Mouse (Mus musculus) heart, adult 2 months (tissue): ENCODE data around the gene Polr3gl.

Source experiments
- CTCF ChIP-seq: fragments of 200-600 bp; IDR thresholded peaks from 2 replicates; pipeline ENCODE4 v1.8.1; 2022; ENCODE audit warnings: antibody characterized with exemption, mild to moderate bottlenecking, moderate library complexity
- EP300 ChIP-seq: fragments of 200-500 bp; IDR thresholded peaks from 2 replicates; pipeline ENCODE4 v1.6.1; 2011; ENCODE audit warnings: low read depth, low read length, control low read depth; ENCODE audit not compliant: insufficient read depth

- TF ChIP-seq CTCF (no peak), EP300 (no peak)
Measured at GRCm38 (mm10) chr3:96569966-96570605, 23.9 kb downstream of the Polr3gl start.
